Mouse (Mus musculus) gastrocnemius, postnatal 25 days (tissue): ENCODE measurements around the gene Gm17416. TPM values are rescaled to one million over a fixed set of nuclear protein-coding genes. Genes with fewer than 3 reads are reported as not detected.

Source experiments
- DNase-seq: peaks from one replicate; pipeline ENCODE4 v3.0.0; 2022
- long read RNA-seq, 2 experiments: library from polyadenylated mRNA; stranded (forward); transcript quantifications; one replicate each; pipeline ENCODE4 v2.0.0; 2021
- total RNA-seq, 2 experiments: library from RNA; stranded (reverse); gene quantifications; 1 replicate in 1 of 2; 2 replicates in 1 of 2; pipeline ENCODE4 v1.2.3; 2021

The Gm17416 gene
- total RNA-seq: not detected
- long read RNA-seq, experiment 1: 0 reads
- long read RNA-seq, experiment 2: 0 reads

GRCm38 (mm10) chr2:152569038-152569437 is at the start of gene Gm17416:
Gene Gm17416 (plus strand): TSS chr2:152569338.
- DNase-seq: no peak

- no peak for DNase-seq
These were observed 29.0 kb upstream of the Gm17416 start, which contains the start of gene Defb29 for GRCm38 (mm10) chr2:152539944-152540710. Gene Defb29 (minus strand): TSS chr2:152540098.

DNA sequence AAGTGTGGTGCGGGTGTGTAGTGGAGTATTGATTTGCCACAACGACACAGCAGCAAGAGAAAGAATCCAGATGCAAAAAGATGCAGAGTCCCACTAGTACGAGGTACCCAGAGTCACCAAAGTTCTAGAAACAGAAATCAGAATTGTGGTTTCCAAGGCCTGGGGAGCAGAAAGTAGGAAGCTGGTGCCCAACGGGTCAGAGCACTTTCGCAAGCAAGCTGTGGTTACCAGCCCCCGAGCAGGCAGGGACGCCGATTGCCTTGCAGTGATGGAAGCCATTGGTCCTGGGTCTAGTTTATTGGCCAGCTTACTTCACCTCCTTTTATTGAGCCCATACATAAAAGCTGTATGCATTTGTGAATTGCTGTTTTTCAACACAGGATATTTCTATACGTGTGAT is 27.2 kb upstream of the Gm17416 start:
- DNase-seq: no peak

DNA sequence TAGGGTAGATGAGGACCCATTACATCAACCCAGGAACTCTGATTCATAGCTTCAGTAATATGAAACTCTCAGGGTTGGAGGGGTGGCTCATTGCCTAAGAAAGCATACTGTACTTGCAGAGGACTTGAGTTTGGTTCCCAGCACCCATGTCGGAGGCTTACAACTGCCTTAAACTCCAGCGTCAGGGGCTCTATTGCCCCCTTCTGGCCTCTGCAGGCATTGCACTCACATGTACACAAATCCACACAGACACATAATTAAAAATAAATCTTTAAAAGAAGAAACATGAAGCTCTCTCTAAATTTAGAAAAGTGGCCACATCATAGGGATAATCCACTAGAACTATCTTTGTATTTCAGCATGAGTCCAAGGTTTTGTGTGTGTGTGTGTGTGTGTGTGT is 26.2 kb upstream of the Gm17416 start:
- no peak for DNase-seq

- no peak for DNase-seq
These were observed 25.7 kb upstream of the Gm17416 start for GRCm38 (mm10) chr2:152543478-152543877.

DNA sequence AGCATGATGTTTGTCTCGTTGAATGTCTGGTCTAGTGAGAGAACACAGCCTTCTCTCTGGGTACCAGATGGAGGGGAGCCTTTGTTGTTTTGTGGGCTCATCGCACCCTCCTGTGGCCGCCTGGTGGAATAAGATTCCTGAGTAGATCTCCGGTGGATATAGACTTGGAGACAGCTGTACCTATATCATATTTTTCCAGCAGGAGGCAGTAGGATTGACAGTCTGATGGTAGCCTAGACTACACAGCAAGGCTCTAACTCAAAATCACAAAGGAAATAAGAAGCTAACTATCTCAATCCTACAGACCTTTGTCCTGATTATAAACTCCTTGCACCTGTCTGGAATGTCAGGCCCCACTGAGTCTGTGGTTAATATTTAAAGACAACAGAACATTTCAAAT is 24.4 kb upstream of the Gm17416 start:
- no peak for DNase-seq

- no peak for DNase-seq
These were observed 21.0 kb upstream of the Gm17416 start for GRCm38 (mm10) chr2:152548124-152548523.

- no peak for DNase-seq
These were observed 15.2 kb upstream of the Gm17416 start for GRCm38 (mm10) chr2:152553774-152554423.

GRCm38 (mm10) chr2:152556655-152557054 is 12.5 kb upstream of the Gm17416 start:
- no peak for DNase-seq

DNA sequence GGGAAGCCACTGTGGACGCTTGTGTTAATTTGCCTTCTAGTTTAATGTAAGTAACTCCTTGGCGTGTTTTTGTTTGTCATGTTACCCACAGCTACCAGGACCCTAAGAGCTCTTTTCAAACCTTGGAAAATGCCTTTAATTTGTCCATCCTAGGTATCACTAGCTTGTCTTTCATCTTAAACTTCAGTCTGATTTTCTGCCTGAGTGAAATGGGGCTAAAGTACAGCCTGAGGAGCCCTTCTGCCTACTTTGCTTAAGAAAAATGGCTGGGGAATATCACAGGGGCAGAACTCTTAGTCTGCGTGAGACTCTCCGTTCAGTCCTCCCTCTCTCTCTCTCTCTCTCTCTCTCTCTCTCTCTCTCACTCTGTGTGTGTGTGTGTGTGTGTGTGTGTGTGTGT is 743 bp downstream of the Gm17416 start:
- DNase-seq: no peak

DNA sequence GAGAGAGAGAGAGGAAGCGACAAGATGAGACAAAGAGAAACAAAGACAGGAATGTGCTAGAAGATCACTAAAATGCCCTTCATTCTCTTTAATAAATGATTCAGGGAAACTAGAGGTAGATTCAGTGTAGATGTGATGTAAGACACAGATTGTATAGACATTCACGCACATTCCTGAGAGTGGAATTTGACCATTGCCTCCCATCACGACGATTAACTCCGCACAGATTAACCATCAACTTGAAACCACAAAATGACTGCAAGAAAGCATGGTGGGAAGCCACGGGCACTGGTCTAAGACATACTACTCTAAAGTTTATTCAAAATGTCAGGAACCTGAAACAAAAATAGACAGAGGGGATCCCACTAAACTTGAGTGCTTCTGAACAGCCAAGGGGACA is 1.2 kb downstream of the Gm17416 start:
- no peak for DNase-seq

DNA sequence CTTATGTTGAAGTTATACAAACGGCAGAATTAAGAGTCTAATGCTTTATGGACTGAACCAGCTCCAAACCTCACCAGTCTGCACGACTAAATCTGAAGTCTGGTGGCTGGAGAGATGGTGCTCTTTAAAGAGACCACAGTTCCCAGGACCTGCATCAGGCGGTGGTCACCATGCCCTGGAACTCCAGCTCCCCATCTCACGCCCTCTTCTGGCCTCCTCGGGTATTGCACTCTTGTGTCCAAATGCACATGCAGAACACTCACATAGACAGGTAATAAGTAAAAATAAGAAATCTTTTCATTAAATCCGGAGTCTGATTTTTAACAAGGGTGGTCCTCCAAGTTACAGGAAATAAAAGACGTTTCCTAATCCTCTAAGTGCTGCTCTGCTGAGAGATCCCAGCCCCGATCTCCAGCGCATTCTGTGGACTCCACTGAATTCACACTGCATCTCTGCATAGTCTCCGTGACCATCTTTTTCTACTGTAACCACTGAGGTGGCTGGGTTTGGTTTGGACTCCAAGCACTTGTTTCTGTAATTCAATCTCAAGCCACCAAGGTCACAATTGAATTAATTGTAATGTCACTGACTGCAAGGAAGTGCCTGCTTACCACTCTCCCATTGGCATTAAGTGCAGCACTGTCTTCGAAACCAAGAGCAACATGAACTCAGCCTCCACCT is 3.1 kb downstream of the Gm17416 start, which contains the start of gene Defb21:
Defb21 (plus strand) TSS at position 631 of the 681 bp plus-strand sequence.
- DNase-seq: no peak

DNA sequence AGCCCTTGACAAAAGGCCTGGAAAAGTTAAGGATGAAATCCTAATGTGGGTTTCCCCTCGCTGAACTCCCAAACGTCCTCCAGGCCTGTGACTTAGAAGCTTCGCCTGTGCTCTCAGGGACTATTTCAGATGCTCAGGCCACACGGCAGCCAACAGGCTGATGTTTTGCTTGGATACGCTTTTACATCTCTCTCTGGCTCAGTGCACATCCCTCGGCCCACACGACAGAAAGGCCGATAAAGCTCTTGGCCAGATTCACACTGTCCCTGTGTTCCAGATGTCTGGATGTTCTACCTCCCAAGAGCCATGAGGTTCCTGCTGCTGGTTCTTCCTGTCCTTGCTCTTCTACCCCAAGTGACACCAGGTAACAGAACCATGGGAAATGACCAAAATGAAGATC is 4.3 kb downstream of the Gm17416 start:
- DNase-seq: no peak

- DNase-seq: no peak
These were observed 11.0 kb downstream of the Gm17416 start, which contains the start of gene Defb19 for GRCm38 (mm10) chr2:152580107-152580506. Gene Defb19 (minus strand): TSS chr2:152580312.

DNA sequence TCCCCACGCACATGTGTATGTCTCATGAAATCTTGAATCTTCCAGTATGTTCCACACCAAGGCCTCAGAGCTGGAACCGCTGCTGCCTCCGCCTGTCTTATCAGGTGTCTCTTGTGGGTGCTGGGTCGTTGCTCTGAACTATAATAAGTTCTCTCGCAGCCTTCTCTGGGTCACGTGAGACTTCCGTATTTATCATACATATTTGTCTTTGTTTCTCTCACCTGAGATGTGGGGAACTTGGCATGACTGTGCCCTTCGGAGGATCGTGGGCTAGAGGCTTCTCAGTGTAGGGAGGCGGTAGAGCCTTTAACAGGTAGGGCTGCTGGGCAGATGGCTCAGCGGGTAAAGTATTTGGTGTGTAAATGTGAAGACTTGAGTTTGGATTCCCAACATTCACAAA is 11.5 kb downstream of the Gm17416 start:
- DNase-seq: no peak

GRCm38 (mm10) chr2:152586926-152587560 is 17.9 kb downstream of the Gm17416 start:
- DNase-seq: no peak

DNA sequence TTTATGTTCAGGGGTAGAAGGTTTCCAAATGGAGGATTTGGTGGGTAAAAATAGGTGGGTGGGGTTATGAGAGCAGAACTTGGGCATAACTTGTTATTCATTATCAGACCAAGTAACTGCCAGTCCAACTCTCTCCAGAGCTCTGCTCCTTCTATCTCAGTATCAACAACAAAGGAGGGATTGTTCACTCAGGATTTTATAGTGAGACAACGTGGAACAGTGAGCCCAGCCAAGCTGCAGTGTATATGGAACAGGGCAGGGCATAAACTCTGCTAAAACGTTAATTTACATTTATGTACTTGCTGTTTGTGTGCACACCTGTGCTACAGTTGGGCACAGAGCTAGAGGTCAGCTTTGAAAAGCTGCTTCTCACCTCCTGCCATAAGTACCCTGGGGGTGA is 19.3 kb downstream of the Gm17416 start:
- no peak for DNase-seq

GRCm38 (mm10) chr2:152589021-152589420 is 19.9 kb downstream of the Gm17416 start:
- DNase-seq: no peak

- no peak for DNase-seq
These were observed 30.2 kb downstream of the Gm17416 start, which contains the start of gene Defb45 for GRCm38 (mm10) chr2:152599299-152599698. Gene Defb45 (minus strand): TSS chr2:152599399.

- DNase-seq: no peak
These were observed 30.9 kb downstream of the Gm17416 start for GRCm38 (mm10) chr2:152600076-152600475.

GRCm38 (mm10) chr2:152601275-152601960 is 32.3 kb downstream of the Gm17416 start:
- no peak for DNase-seq

- DNase-seq: no peak
These were observed 34.9 kb downstream of the Gm17416 start, which contains the start of gene Defb36 for GRCm38 (mm10) chr2:152604057-152604456. Gene Defb36 (plus strand): TSS chr2:152604327.
